Mouse (Mus musculus): ENCODE measurements at regions not wholly inside any gene's neighbourhood (a gene's known extent, or its start where the extent isn't known, plus 50 kb on each side); places are given as distances from the start of the nearest gene placed in this dataset.

DNA sequence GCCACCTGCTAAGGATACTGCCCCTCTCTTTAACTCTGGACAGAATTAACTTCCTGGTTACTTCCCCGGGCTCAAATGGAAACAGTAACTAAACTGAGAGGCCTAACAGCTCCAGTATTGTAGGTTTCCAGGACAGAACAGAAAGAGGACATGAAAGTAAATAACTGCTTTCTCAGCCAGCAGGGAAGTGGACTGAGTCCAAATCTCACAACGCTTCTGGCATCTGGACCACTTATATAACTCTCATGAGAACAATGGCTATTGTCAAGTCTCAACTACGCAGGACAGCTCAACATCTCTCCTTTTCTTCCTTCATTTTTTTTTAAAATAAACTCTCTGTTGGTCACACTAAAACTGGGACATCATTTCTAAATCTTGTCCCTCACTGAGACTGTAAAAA is 594.8 kb downstream of the Rapgef2 start:
- no peak overlapping the region for H3K4me2 ChIP-seq
- no peak overlapping the region for H3K4me3 ChIP-seq
- no peak overlapping the region for H3K27ac ChIP-seq
- no peaks in the 10 kb centered on the region for H3K36me3 ChIP-seq (ENCODE audit: poor library complexity, severe bottlenecking)
- 51% methylated on average over 3 of the region's 3 CpGs for WGBS
- ATAC-seq = no peak
- H3K9me3 ChIP-seq (replicated peaks) = no peaks in the 10 kb centered on the region
- H3K4me1 ChIP-seq = peaks cover 9% of the 10 kb centered on the region
- no peak overlapping the region for H3K9ac ChIP-seq
- H3K27me3 ChIP-seq = no peaks in the 10 kb centered on the region

DNA sequence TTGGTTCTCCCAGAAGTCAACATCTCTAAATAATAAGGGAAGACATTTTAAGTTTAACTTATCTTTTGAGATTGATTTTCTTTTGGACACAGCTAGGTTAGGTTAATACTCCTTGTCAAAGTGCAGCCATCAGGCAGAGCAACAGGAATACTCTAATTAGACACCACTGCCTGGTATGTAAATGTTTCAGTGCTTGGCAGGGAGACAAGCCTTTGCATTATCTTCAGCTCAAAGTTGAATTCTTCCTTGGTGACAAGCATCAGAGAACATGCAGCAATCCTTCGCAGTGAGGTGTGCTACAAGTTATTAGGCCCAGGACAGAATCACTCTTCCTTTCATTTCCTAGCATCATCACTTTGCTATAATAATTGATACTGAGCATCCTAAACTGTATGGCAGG is 608.7 kb downstream of the Rapgef2 start:
- no peaks in the 10 kb centered on the region for H3K36me3 ChIP-seq (ENCODE audit: poor library complexity, severe bottlenecking)
- no peak overlapping the region for H3K9ac ChIP-seq
- H3K4me2 ChIP-seq = no peak overlapping the region
- no peaks in the 10 kb centered on the region for H3K27me3 ChIP-seq
- H3K9me3 ChIP-seq (replicated peaks) = no peaks in the 10 kb centered on the region
- 50% methylated on average over 1 of the region's 1 CpGs for WGBS
- H3K4me1 ChIP-seq = no peaks in the 10 kb centered on the region
- H3K4me3 ChIP-seq = no peak overlapping the region
- H3K27ac ChIP-seq = no peak overlapping the region
- ATAC-seq = no peak

DNA sequence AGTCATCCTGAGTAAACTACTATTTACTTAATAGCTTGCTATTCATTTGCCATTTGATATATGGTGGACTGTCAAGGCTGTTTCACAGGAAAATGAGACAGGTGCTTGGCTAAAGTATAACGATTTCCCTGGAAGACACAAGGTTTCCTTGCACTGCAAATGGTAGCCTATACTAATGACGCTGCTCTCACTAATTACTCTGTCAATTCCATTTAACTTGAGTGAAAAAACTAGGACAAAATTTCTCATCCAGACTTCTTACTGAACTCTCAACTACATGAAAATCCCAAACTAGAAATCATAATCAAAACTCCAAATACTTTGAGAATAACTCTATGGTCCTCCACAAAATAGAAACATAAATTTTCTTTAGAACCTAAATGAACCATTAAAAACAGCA is 609.5 kb downstream of the Rapgef2 start:
- H3K9me3 ChIP-seq (replicated peaks) = no peaks in the 10 kb centered on the region
- 76% methylated on average over 2 of the region's 2 CpGs for WGBS
- no peaks in the 10 kb centered on the region for H3K36me3 ChIP-seq (ENCODE audit: poor library complexity, severe bottlenecking)
- ATAC-seq = no peak
- no peak overlapping the region for H3K4me3 ChIP-seq
- H3K4me2 ChIP-seq = no peak overlapping the region
- no peaks in the 10 kb centered on the region for H3K4me1 ChIP-seq
- no peaks in the 10 kb centered on the region for H3K27me3 ChIP-seq
- H3K27ac ChIP-seq = no peak overlapping the region
- no peak overlapping the region for H3K9ac ChIP-seq

DNA sequence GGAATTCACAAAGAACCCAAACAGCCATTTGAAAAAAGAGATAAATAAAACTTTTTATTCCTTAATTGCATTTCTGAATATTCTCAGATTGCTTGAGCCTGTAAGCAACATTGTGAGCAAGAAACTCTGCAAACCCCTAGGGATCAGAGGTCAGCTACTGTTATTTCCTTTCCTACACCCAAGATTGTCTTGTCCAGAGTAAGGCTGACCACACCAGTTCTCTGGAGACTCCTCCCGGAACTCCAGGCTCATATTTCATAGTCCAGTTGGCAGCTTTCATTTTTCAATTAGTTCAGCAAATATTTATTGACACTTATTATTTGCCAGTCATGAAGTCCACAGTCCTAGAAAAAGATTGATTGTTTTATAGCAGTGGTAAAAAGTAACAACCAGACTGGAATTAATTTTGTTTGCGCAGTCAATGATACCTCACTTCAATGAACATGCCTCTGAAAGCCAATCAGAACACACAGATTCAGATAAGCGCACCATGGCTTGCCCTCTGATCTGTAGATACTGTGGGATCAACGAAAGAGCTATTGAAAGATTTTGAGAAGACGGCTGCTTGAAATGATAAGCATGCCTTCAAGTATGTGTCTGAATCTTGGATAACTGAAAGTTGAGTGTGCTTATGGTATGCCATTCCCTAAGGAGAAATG is 611.7 kb downstream of the Rapgef2 start:
- no peaks in the 10 kb centered on the region for H3K4me1 ChIP-seq
- H3K4me2 ChIP-seq = no peak overlapping the region
- no peaks in the 10 kb centered on the region for H3K36me3 ChIP-seq (ENCODE audit: poor library complexity, severe bottlenecking)
- WGBS = 87% methylated on average over 5 of the region's 5 CpGs
- H3K4me3 ChIP-seq = no peak overlapping the region
- H3K9ac ChIP-seq = no peak overlapping the region
- H3K9me3 ChIP-seq (replicated peaks) = no peaks in the 10 kb centered on the region
- no peak for ATAC-seq
- no peak overlapping the region for H3K27ac ChIP-seq
- no peaks in the 10 kb centered on the region for H3K27me3 ChIP-seq

DNA sequence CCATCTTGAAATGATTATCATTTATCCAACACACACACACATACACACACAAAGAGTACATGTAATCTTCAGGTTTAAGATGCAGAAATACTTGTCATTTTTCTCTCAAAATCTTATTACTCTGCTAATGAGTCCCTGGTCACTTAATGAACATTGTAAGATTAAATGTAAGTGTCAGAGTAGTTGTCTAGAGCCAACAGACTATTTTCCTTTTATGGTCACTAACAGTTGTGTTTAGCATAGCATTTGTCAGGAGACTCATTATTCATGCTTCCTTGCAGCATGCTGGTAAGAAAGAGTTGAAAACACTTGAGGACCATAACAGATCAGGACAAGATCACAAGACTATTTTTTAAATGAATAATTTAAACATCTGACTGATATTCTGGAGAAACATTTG is 618.3 kb downstream of the Rapgef2 start:
- ATAC-seq = no peak
- no peak overlapping the region for H3K27ac ChIP-seq

DNA sequence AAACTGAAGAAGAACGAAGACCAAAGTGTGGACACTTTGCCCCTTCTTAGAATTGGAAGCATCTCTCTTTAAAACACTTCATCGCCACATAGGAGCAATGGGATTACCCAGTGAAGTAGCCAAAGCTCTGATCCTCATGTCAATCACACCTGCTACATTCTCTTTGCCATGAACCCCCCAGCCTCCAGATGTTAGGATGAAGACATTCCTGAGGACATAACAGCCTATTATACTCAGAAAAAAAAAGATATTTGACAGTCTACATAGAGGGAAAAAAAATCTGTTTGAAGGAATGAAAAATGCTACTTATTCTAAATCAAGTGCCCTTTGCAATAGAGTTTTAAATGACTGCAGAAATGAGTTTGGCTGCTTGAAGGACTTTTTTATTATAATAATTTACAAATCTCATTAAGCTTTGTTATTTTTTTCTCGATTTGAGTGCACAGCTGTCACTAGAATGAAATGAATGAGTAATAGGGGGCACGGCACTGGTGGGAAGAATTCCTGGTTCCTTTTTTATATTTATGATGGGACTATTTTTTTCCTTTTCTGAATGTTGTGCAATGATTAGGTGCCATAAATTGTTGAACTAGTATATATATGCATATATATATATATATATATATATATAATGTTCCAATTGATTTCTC is 618.8 kb downstream of the Rapgef2 start:
- 86% methylated on average over 4 of the region's 4 CpGs for WGBS
- Histone ChIP-seq H3K27me3 (no peaks in the 10 kb centered on the region), H3K9ac (no peak overlapping the region), H3K27ac (no peak overlapping the region), H3K36me3 (ENCODE audit: poor library complexity, severe bottlenecking) (no peaks in the 10 kb centered on the region), H3K4me2 (no peak overlapping the region), H3K4me3 (no peak overlapping the region), H3K4me1 (no peaks in the 10 kb centered on the region), H3K9me3 (replicated peaks) (no peaks in the 10 kb centered on the region)
- no peak for ATAC-seq

More for the DNA sequence above, 618.3 kb downstream of the Rapgef2 start:
- H3K4me2 ChIP-seq = no peak overlapping the region
- H3K27me3 ChIP-seq = no peaks in the 10 kb centered on the region
- H3K9ac ChIP-seq = no peak overlapping the region
- no peaks in the 10 kb centered on the region for H3K36me3 ChIP-seq (ENCODE audit: poor library complexity, severe bottlenecking)
- H3K9me3 ChIP-seq (replicated peaks) = no peaks in the 10 kb centered on the region
- H3K4me3 ChIP-seq = no peak overlapping the region
- no peaks in the 10 kb centered on the region for H3K4me1 ChIP-seq

DNA sequence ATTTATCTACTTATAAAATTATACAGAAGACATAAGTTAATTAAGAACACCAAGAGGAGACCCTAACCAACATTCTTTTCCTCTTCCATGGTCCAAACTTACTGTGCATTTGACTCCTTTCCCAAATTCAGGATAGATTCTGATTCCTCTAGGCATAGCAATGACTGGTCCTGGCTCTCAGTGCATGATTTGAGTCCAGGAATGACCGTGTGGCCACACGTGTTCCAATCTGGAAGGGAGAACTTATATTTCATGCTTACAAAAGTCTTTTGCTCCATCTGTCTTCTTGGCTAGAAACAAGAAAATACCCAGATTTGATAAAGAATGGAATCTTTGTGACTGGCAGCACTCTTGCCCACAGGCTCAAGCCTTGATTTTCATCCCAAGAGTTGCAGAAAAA is 638.2 kb downstream of the Rapgef2 start:
- no peaks in the 10 kb centered on the region for H3K9me3 ChIP-seq (replicated peaks)
- 89% methylated on average over 2 of the region's 2 CpGs for WGBS
- H3K36me3 ChIP-seq (ENCODE audit: poor library complexity, severe bottlenecking) = no peaks in the 10 kb centered on the region
- no peak overlapping the region for H3K4me2 ChIP-seq
- no peak overlapping the region for H3K9ac ChIP-seq
- ATAC-seq = no peak
- H3K4me1 ChIP-seq = no peaks in the 10 kb centered on the region
- H3K27me3 ChIP-seq = no peaks in the 10 kb centered on the region
- no peak overlapping the region for H3K27ac ChIP-seq
- no peak overlapping the region for H3K4me3 ChIP-seq

DNA sequence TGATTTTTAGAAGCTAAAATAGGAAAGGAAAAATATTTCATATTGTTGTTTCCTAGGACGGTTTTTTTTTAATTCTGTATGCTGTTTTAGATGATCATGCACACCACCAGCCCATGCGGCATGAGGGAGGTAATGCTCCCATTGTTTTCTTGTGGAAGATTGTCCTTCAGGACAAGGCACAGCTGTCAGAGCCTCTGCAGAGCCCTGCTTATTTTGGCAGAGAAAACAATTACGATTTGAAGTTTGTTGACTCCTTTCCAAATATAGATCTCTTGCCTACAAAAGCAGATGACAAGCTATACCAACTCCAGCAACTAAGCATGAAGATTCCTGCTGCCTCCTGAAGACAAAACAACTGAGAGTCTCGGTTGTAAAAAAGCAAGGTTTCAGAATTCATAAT is 650.9 kb downstream of the Rapgef2 start:
- Histone ChIP-seq H3K4me2 (no peak overlapping the region), H3K4me3 (no peak overlapping the region), H3K4me1 (no peaks in the 10 kb centered on the region), H3K9ac (no peak overlapping the region), H3K9me3 (replicated peaks) (peaks cover 12% of the 10 kb centered on the region), H3K27me3 (no peaks in the 10 kb centered on the region), H3K36me3 (ENCODE audit: poor library complexity, severe bottlenecking) (no peaks in the 10 kb centered on the region), H3K27ac (no peak overlapping the region)
- WGBS = 70% methylated on average over 4 of the region's 4 CpGs
- no peak for ATAC-seq

DNA sequence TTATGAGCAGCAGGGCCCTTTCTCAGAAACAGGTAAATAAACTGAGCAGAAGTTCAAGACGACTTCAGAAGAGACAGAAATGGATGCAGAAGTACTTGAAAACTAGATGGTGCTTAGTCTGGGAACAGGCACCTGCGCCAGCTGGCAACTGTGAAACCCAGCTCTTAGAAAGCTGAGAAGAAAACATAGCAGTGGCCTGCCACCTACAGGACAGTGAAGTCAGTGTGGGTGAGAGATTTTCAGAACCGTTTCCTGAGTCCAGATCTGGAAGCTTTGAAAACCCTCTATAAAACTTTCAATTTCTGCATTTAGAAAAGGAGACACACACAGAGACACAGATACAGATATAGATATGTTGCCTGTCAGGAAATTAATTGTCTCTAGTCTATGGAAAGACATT is 667.4 kb downstream of the Rapgef2 start:
- Histone ChIP-seq H3K27me3 (no peaks in the 10 kb centered on the region), H3K4me2 (no peak overlapping the region), H3K4me1 (no peaks in the 10 kb centered on the region), H3K9me3 (replicated peaks) (no peaks in the 10 kb centered on the region), H3K27ac (no peak overlapping the region), H3K36me3 (ENCODE audit: poor library complexity, severe bottlenecking) (no peaks in the 10 kb centered on the region), H3K4me3 (no peak overlapping the region), H3K9ac (no peak overlapping the region)
- WGBS = 37% methylated on average over 3 of the region's 3 CpGs
- peak; percentile 78; the same call in 1 of the 2 replicates for ATAC-seq

DNA sequence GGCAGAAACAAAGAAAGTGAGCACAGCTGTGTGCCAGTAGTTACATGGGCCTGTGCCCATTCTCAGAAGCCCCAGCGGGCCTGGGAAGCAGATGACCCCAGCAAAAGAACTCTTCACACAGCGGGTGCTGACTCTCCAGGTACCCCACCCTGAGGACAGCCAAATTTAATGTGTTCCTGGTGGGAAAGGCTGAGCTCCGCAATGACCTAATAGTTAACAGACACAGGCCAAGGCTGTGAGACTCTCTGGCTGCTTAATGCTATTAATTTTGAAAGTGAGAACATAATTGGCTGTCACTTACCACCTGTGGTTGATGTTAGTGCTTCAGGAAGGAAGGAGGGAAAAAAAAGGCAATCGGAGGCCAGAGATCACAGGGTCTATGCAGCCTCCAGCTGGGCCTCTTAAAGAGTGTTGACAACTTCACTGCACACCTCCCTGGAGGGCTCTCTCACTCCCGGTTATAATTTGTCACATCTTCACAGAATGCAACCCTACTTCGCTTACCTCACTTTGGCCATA is 691.5 kb downstream of the Rapgef2 start:
- H3K9me3 ChIP-seq (replicated peaks) = no peaks in the 10 kb centered on the region
- H3K36me3 ChIP-seq (ENCODE audit: poor library complexity, severe bottlenecking) = no peaks in the 10 kb centered on the region
- peak; percentile 81 for ATAC-seq
- no peak overlapping the region for H3K9ac ChIP-seq
- H3K4me2 ChIP-seq = no peak overlapping the region
- no peak overlapping the region for H3K27ac ChIP-seq
- H3K4me1 ChIP-seq = peaks cover 8% of the 10 kb centered on the region; the same call in 1 of the 2 replicates
- H3K4me3 ChIP-seq = no peak overlapping the region
- no peaks in the 10 kb centered on the region for H3K27me3 ChIP-seq
- 23% methylated on average over 6 of the region's 6 CpGs for WGBS

DNA sequence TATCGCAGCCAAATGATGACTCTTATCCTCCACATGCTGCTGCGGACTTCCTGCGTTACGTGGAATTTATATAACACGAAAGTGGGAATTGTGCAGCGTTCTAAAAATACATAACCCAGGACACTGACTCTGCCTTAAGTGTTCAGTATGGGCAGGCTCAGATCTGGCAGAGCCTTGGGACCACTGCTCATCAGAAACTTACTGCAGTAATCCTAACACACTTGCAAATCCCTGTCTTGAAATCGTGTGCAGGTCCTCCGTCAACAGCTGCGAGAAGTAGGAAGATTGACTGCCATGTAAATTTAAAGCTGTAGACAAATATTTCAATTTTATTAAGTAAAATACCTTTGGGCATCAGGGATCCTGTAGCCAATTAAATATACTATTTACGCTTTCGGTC is 692.0 kb downstream of the Rapgef2 start:
- H3K4me2 ChIP-seq = no peak overlapping the region
- no peak overlapping the region for H3K9ac ChIP-seq
- no peaks in the 10 kb centered on the region for H3K27me3 ChIP-seq
- H3K4me3 ChIP-seq = no peak overlapping the region
- peak; percentile 26; the same call in 1 of the 2 replicates for ATAC-seq
- H3K9me3 ChIP-seq (replicated peaks) = no peaks in the 10 kb centered on the region
- peaks cover 8% of the 10 kb centered on the region; the same call in 1 of the 2 replicates for H3K4me1 ChIP-seq
- no peaks in the 10 kb centered on the region for H3K36me3 ChIP-seq (ENCODE audit: poor library complexity, severe bottlenecking)
- H3K27ac ChIP-seq = no peak overlapping the region
- 81% methylated on average over 11 of the region's 11 CpGs for WGBS

DNA sequence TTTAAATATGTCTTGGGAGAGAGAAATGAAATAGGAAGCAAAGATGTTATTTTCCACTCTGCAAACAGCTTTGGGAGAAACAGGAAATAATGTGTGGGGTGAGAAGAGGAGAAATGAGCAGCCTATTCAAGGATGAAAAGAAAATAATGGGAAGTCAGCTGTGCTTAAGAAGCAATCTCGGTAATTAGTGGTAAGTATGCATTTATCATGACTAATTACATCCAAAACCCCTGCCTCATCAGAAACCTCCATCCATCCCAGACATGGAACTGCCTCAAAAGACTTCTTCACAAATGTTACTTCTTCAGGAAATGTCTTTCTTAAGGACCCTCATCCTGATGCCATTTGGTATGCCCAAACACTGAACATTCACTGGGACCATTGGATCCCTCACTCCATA is 699.7 kb downstream of the Rapgef2 start:
- no peaks in the 10 kb centered on the region for H3K9me3 ChIP-seq (replicated peaks)
- 67% methylated on average over 1 of the region's 1 CpGs for WGBS
- no peak overlapping the region for H3K9ac ChIP-seq
- H3K4me3 ChIP-seq = no peak overlapping the region
- H3K4me1 ChIP-seq = no peaks in the 10 kb centered on the region
- H3K27me3 ChIP-seq = no peaks in the 10 kb centered on the region
- H3K4me2 ChIP-seq = no peak overlapping the region
- no peaks in the 10 kb centered on the region for H3K36me3 ChIP-seq (ENCODE audit: poor library complexity, severe bottlenecking)
- 0 out of 2 replicates have a peak, but pooled peaks have one; percentile 30 for ATAC-seq
- no peak overlapping the region for H3K27ac ChIP-seq

Measured in forebrain, embryonic 13.5 days (tissue).